ENCODE assay signal across 24 mouse cellular contexts in the genomic region with DNA sequence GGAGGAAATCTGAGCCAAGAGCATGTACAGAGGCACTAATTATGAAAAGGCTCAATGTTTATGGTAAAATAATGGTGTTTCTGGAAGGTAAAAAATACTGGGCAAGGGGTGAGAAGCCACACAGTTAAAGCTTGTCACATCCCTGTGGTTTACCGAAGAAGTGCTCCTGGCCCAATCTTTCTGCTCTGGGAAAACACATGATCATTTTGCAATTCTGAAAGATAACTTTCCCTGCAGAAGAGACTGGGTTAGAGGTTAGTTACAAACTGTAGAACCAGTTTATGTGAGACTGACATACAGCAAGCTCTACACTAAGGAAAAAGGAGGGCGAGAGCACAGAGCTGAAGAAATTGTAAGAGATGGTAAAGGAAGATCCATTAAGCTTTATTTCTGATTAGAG. TPM values are rescaled to one million over a fixed set of nuclear protein-coding genes. Genes with fewer than 3 reads are reported as not detected.
DNase-seq lines count a peak whose midpoint lies in the region; ATAC-seq and TF ChIP-seq lines count a peak whose summit lies in the region.
"Had no signal": no experiment of that assay in that cellular context is flagged by ENCODE, and none has a peak within 500 bp of the region (broad histone marks: within the 10 kb centered on the region; RNA-seq: fewer than 3 reads in every experiment).

No protein-coding gene starts in this region.

- no peak overlapping the region for H3K4me3 ChIP-seq in liver, adult 2 months (ENCODE audit: insufficient read depth, low read depth, low read length)
- H3K4me3 ChIP-seq in liver, postnatal 0 days (ENCODE audit: low read depth, low read length): no peak overlapping the region
- no peak overlapping the region for H3K4me3 ChIP-seq in CH12.LX (replicated peaks in 1 of 3; ENCODE audit: low read depth in 2 of 3, low read length in 2 of 3, poor library complexity in 1 of 3)
- H3K4me3 ChIP-seq in hindbrain, embryonic 12.5 days: no peak overlapping the region
- H3K4me3 ChIP-seq: embryonic facial prominence, embryonic 13.5 days; embryonic facial prominence, embryonic 15.5 days; forebrain, embryonic 10.5 days; forebrain, embryonic 12.5 days had no signal

- dilution Hi-C loops in CH12.LX (cut with MboI; ENCODE audit: extremely low pct_ligation_motif_present, extremely low pct_unique_long_range_greater_than_20kb, low sequenced_read_pairs): no loop called here

- no peak for TF ChIP-seq EP300 in liver, postnatal 0 days (IDR thresholded peaks at IDR 0.05; ENCODE audit: low read depth)
- TF ChIP-seq EP300 in CH12.LX (IDR thresholded peaks at IDR 0.05; ENCODE audit: low read length): no peak

- no peak for ATAC-seq in liver, postnatal 0 days
- ATAC-seq in hindbrain, embryonic 12.5 days (ENCODE audit: low FRiP score): no peak
- ATAC-seq: activated CD4-positive, CD25-positive, alpha-beta regulatory T cell, adult 4 months; forebrain, embryonic 14.5 days; forebrain, embryonic 16.5 days; Patski had no signal

- 57% methylated on average over 2 of the region's 2 CpGs for WGBS in liver, adult 2 months
- 87% methylated on average over 2 of the region's 2 CpGs for WGBS in liver, postnatal 0 days (ENCODE audit: insufficient replicate concordance)
- WGBS in hindbrain, embryonic 12.5 days: 97% methylated on average over 2 of the region's 2 CpGs

- no peak for TF ChIP-seq RAD21 in CH12.LX (IDR thresholded peaks at IDR 0.05; ENCODE audit: low read depth, low read length)

- TF ChIP-seq POLR2A in liver, adult 2 months (IDR thresholded peaks at IDR 0.05; ENCODE audit: extremely low read depth, insufficient read depth, low read length): no peak
- TF ChIP-seq POLR2A in CH12.LX (IDR thresholded peaks at IDR 0.05; ENCODE audit: low read depth, low read length): no peak

- H3K79me2 ChIP-seq in liver, adult 2 months (ENCODE audit: control insufficient read depth, insufficient read depth, low read length): no peaks in the 10 kb centered on the region; the same call in 1 of the 2 replicates
- H3K79me2 ChIP-seq in CH12.LX (replicated peaks; ENCODE audit: control insufficient read depth, extremely low read depth, insufficient read depth, poor library complexity, severe bottlenecking): peaks cover 16% of the 10 kb centered on the region

- H3K27me3 ChIP-seq in liver, adult 2 months (ENCODE audit: control insufficient read depth, insufficient read depth, low read length): no peaks in the 10 kb centered on the region
- H3K27me3 ChIP-seq in liver, postnatal 0 days (ENCODE audit: insufficient read depth, low read length): no peaks in the 10 kb centered on the region
- H3K27me3 ChIP-seq in CH12.LX (replicated peaks): no peaks in the 10 kb centered on the region
- H3K27me3 ChIP-seq in hindbrain, embryonic 12.5 days: no peaks in the 10 kb centered on the region
- H3K27me3 ChIP-seq: embryonic facial prominence, embryonic 13.5 days; embryonic facial prominence, embryonic 15.5 days; forebrain, embryonic 12.5 days; Patski had no signal

- in situ Hi-C loops in CH12.LX (cut with MboI; ENCODE audit: low pct_ligation_motif_present, low pct_unique_long_range_greater_than_20kb, low sequenced_read_pairs): loop anchor here (10.0 kb wide), 1 partner anchor 52 kb away; a partner anchor contains a TSS

- no peak overlapping the region for H3K9ac ChIP-seq in liver, adult 2 months (ENCODE audit: low read depth, low read length)
- H3K9ac ChIP-seq in liver, postnatal 0 days (replicated peaks): no peak overlapping the region
- H3K9ac ChIP-seq in CH12.LX (ENCODE audit: insufficient read depth, low read depth): 0 out of 2 replicates have a peak overlapping the region, but pooled peaks have one; percentile 26
- H3K9ac ChIP-seq in hindbrain, embryonic 12.5 days: no peak overlapping the region
- H3K9ac ChIP-seq: embryonic facial prominence, embryonic 13.5 days; embryonic facial prominence, embryonic 15.5 days; forebrain, embryonic 12.5 days had no signal

- no peaks in the 10 kb centered on the region for H3K36me3 ChIP-seq in liver, adult 2 months (ENCODE audit: control insufficient read depth, insufficient read depth, low read length)
- 0 out of 2 replicates have a peak, but pooled peaks cover 2% of the 10 kb centered on the region for H3K36me3 ChIP-seq in liver, postnatal 0 days (replicated peaks; ENCODE audit: insufficient read depth, low read length)
- H3K36me3 ChIP-seq in CH12.LX (replicated peaks in 1 of 2; ENCODE audit: control insufficient read depth in 1 of 2, insufficient read depth in 1 of 2, low read length in 1 of 2): peaks cover 2 to 4% of the 10 kb centered on the region in 2 experiments
- H3K36me3 ChIP-seq in hindbrain, embryonic 12.5 days: no peaks in the 10 kb centered on the region
- H3K36me3 ChIP-seq: embryonic facial prominence, embryonic 13.5 days; embryonic facial prominence, embryonic 15.5 days; forebrain, embryonic 10.5 days; forebrain, embryonic 12.5 days had no signal

- H3K27ac ChIP-seq in liver, adult 2 months (replicated peaks; ENCODE audit: insufficient read depth, low read depth, low read length): peak overlapping the region; percentile 63
- H3K27ac ChIP-seq in liver, postnatal 0 days (ENCODE audit: low read depth): no peak overlapping the region
- H3K27ac ChIP-seq in CH12.LX (ENCODE audit: insufficient read depth, low read depth): no peak overlapping the region
- H3K27ac ChIP-seq in hindbrain, embryonic 12.5 days: no peak overlapping the region
- H3K27ac ChIP-seq: embryonic facial prominence, embryonic 13.5 days; embryonic facial prominence, embryonic 15.5 days; forebrain, embryonic 10.5 days; forebrain, embryonic 12.5 days had no signal

- TF ChIP-seq CTCF in liver, adult 2 months (IDR thresholded peaks at IDR 0.05; ENCODE audit: low read depth, low read length): no peak
- no peak for TF ChIP-seq CTCF in liver, postnatal 0 days (IDR thresholded peaks at IDR 0.05; ENCODE audit: low read depth)
- no peak for TF ChIP-seq CTCF in CH12.LX (conservative IDR thresholded peaks at IDR 0.05 in 1 of 2, IDR thresholded peaks at IDR 0.05 in 1 of 2; ENCODE audit: low read depth in 2 of 2, low read length in 2 of 2)

- H3K4me1 ChIP-seq in liver, adult 2 months (ENCODE audit: control insufficient read depth, insufficient read depth, low read length): peaks cover 8% of the 10 kb centered on the region; the same call in 1 of the 2 replicates
- H3K4me1 ChIP-seq in liver, postnatal 0 days (ENCODE audit: insufficient read depth): peaks cover 10% of the 10 kb centered on the region
- peaks cover 0 to 41% of the 10 kb centered on the region in 2 experiments; a peak in 2 of 4 replicates for H3K4me1 ChIP-seq in CH12.LX (ENCODE audit: control insufficient read depth in 1 of 2, insufficient read depth in 2 of 2)
- H3K4me1 ChIP-seq in hindbrain, embryonic 12.5 days: peaks cover 4% of the 10 kb centered on the region; the same call in 1 of the 2 replicates
- H3K4me1 ChIP-seq: embryonic facial prominence, embryonic 15.5 days had no signal

- H3K9me3 ChIP-seq in liver, postnatal 0 days (ENCODE audit: low read length): no peaks in the 10 kb centered on the region
- H3K9me3 ChIP-seq in CH12.LX (replicated peaks; ENCODE audit: low read length): no peaks in the 10 kb centered on the region
- no peaks in the 10 kb centered on the region for H3K9me3 ChIP-seq in hindbrain, embryonic 12.5 days (replicated peaks)
- H3K9me3 ChIP-seq: embryonic facial prominence, embryonic 13.5 days; embryonic facial prominence, embryonic 15.5 days; forebrain, embryonic 10.5 days; forebrain, embryonic 12.5 days; G1E had no signal

- DNase-seq in liver, adult 2 months (ENCODE audit: extremely low read depth, low read depth, low spot score): peak; percentile 82
- no peak for DNase-seq in liver, postnatal 0 days
- no peak for DNase-seq in CH12.LX (ENCODE audit: extremely low read depth)
- peak; percentile 90 for DNase-seq in adipocyte (ENCODE audit: low spot score)
- DNase-seq in cerebellum, adult 18-20 months: no peak
- DNase-seq: adrenal gland, adult 2 months; adrenal gland, postnatal 10 days; adrenal gland, postnatal 25 days; cerebellum, adult 11-12 months; cerebellum, adult 8-10 months; cerebellum, adult 9-11 months; cerebellum, postnatal 14 days; cerebellum, postnatal 36 days; embryo, embryonic 11 days had no signal

- H3K4me2 ChIP-seq in liver, postnatal 0 days (ENCODE audit: low read depth, low read length): no peak overlapping the region
- H3K4me2 ChIP-seq in CH12.LX (ENCODE audit: insufficient read depth, low read depth, poor library complexity, severe bottlenecking): no peak overlapping the region
- H3K4me2 ChIP-seq in hindbrain, embryonic 12.5 days (replicated peaks): no peak overlapping the region
- H3K4me2 ChIP-seq: embryonic facial prominence, embryonic 13.5 days; embryonic facial prominence, embryonic 15.5 days; forebrain, embryonic 12.5 days had no signal

TF ChIP-seq in CH12.LX, 34 proteins besides CTCF, POLR2A, EP300 and RAD21:
- TF ChIP-seq MEF2A (IDR thresholded peaks at IDR 0.05; ENCODE audit: borderline replicate concordance, low read depth, low read length) (no peak), JUND (conservative IDR thresholded peaks at IDR 0.05; ENCODE audit: low read depth, low read length) (no peak), ZC3H11A (IDR thresholded peaks at IDR 0.05; ENCODE audit: low read depth, low read length) (no peak), USF1 (IDR thresholded peaks at IDR 0.05; ENCODE audit: low read depth, low read length) (no peak), NELFE (IDR thresholded peaks at IDR 0.05; ENCODE audit: low read depth, low read length) (no peak), CHD1 (IDR thresholded peaks at IDR 0.05; ENCODE audit: low read depth, low read length) (no peak), USF2 (conservative IDR thresholded peaks at IDR 0.05; ENCODE audit: low read depth, low read length) (no peak)

RNA-seq across cellular contexts. Expression of a gene that starts 46.0 kb away (rescaled TPM):
- total RNA-seq in liver, adult 2 months (2014; rRNA removed): 108 and 111 TPM in 2 replicates
- polyA plus RNA-seq in liver, adult 2 months (2012; rRNA removed): 17.2 and 20.5 TPM in 2 replicates
- polyA plus RNA-seq in liver, postnatal 0 days (2015; fragmentation: Nextera tagmentation; extraction: Ambion mirVana): 49.6 and 53.5 TPM in 2 replicates
- total RNA-seq in CH12.LX (2012; rRNA removed) (30.1 and 32.3 TPM in 2 replicates), CH12.LX (2014; rRNA removed) (129 and 145 TPM in 2 replicates)
- polyA plus RNA-seq in CH12.LX (2012; ENCODE audit: insufficient read length, low read depth): 63.7 and 75.2 TPM in 2 replicates
- polyA plus RNA-seq in hindbrain, embryonic 12.5 days (2016; fragmentation: Nextera tagmentation; extraction: Ambion mirVana): 97.0 and 99.1 TPM in 2 replicates

RNA-seq across cellular contexts. Expression of a gene that starts 57.1 kb away (rescaled TPM):
- total RNA-seq in liver, adult 2 months (2014; rRNA removed): 15.3 and 17.4 TPM in 2 replicates
- 6.7 and 7.2 TPM in 2 replicates for polyA plus RNA-seq in liver, adult 2 months (2012; rRNA removed)
- 24.1 and 28.6 TPM in 2 replicates for polyA plus RNA-seq in liver, postnatal 0 days (2015; fragmentation: Nextera tagmentation; extraction: Ambion mirVana)
- total RNA-seq in CH12.LX (2012; rRNA removed) (3.6 and 4.3 TPM in 2 replicates), CH12.LX (2014; rRNA removed) (15.0 and 16.0 TPM in 2 replicates)
- 20.8 and 21.4 TPM in 2 replicates for polyA plus RNA-seq in CH12.LX (2012; ENCODE audit: insufficient read length, low read depth)
- polyA plus RNA-seq in hindbrain, embryonic 12.5 days (2016; fragmentation: Nextera tagmentation; extraction: Ambion mirVana): 31.8 and 36.1 TPM in 2 replicates

Comparison
In these comparisons a context has a peak if more than half of its experiments do, and no peak if none do; other contexts are left out.
1. DNase-seq: peak in liver, adult 2 months (single experiment) and adipocyte (single experiment); none in liver, postnatal 0 days (single experiment), CH12.LX (single experiment) and cerebellum, adult 18-20 months (0 of 2).